Mouse (Mus musculus): ENCODE measurements around the gene Zfp408. TPM values are rescaled to one million over a fixed set of nuclear protein-coding genes. Genes with fewer than 3 reads are reported as not detected.
A peak's percentile ranks its signal among the peaks of the same experiment; 100 is the strongest.

Zfp408 gene
- polyA plus RNA-seq, 1 experiment: 52.2 TPM

DNA sequence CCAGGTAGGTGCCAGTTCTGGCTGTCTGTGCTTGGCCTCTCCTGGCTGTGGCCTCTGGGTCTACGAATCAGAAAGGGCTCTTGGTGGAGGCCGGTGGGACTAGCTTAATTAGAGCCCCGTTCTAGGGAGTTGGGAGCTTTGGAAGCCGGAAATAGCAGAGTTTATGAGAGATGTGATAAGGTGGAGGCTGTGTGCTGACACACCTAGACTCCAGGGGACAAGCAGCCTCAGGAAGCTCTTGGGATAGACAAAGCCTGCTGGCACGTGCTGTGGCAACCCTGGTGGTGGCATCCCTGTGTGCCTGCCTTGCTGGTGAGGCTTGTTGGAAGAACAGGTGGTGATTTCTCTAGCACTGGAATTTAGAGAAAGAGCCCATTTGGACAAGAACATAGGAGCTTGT, 5.8 kb upstream of the Zfp408 start:
- peaks cover 56% of the 10 kb centered on the region for H3K36me3 ChIP-seq (ENCODE audit: control insufficient read depth, insufficient read depth, low read length)
- no peak overlapping the region for H3K4me3 ChIP-seq (ENCODE audit: control insufficient read depth, insufficient read depth, low read length)
- H3K27ac ChIP-seq (ENCODE audit: control insufficient read depth, insufficient read depth, low read length): no peak overlapping the region
- TF ChIP-seq CTCF (IDR thresholded peaks at IDR 0.05; ENCODE audit: borderline replicate concordance, control insufficient read depth, extremely low read depth, insufficient read depth, low read length, poor library complexity): no peak
- TF ChIP-seq POLR2A (IDR thresholded peaks at IDR 0.05; ENCODE audit: control insufficient read depth, extremely low read depth, insufficient read depth, low read length, poor library complexity): no peak
- WGBS: 96% methylated on average over 5 of the region's 5 CpGs
- peaks cover 7% of the 10 kb centered on the region for H3K4me1 ChIP-seq (replicated peaks; ENCODE audit: control insufficient read depth, insufficient read depth, low read length)
- DNase-seq: no peak
- no peaks in the 10 kb centered on the region for H3K27me3 ChIP-seq (ENCODE audit: control insufficient read depth, insufficient read depth, low read length)

DNA sequence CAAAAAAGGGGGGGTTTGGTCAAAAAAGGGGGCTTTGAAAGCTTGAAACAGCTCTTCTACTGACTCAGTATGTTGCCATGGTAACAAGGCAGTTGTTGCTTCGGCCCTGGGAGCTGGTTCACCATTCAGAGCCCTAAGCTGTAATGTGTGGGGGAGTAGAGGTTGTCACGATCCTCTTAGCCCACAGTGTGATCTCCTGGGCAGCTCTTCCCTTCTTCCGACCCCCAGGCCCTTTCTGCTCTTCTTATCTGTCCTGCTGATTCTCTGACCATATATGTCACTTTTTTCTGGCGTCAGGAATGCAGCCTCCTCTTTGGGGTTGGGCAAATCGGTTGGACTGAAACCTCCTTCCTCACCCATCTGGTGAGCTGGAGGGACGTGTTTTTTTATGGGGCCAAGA, 3.3 kb upstream of the Zfp408 start:
- WGBS: 90% methylated on average over 6 of the region's 6 CpGs
- Histone ChIP-seq H3K27ac (ENCODE audit: control insufficient read depth, insufficient read depth, low read length) (no peak overlapping the region), H3K36me3 (ENCODE audit: control insufficient read depth, insufficient read depth, low read length) (peaks cover 41% of the 10 kb centered on the region)

DNA sequence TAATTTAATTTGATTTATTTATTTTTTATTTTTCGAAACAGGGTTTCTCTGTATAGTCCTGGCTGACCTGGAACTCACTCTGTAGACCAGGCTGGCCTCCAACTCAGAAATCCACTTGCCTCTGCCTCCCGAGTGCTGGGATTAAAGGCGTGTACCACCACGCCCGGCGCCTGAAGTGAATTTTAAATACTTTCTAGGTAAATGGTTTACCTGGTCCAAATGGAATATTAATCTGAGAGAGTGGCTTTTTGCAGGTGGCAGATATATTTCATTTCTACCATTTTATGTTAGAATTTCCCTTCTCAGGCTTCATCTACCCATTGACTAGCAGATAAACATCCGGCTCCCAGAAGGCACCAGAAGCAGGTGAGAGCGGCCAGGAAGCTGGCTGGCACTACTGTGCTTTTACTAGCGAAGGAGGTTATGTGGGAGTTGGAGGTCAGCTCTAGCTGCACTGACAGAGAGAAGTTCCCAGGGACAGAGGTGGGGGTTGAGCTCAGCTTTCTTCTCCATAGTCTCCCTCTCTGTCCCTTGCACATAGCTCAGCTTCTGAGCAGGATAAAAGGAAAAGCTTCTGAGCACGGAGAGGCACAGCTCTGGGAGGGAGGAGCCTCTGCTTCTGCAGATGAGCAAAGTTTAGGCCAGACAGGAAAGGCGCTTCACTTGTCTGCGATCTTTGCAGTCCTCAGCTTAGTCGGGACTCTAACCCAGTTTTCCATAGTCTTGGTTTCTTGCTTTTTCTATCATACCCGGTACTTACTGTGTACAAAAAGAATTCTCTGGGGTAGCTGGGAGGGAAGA, 2.1 kb upstream of the Zfp408 start:
- Histone ChIP-seq H3K27ac (ENCODE audit: control insufficient read depth, insufficient read depth, low read length) (peak overlapping the region; percentile 4; the same call in 1 of the 2 replicates), H3K27me3 (ENCODE audit: control insufficient read depth, insufficient read depth, low read length) (no peaks in the 10 kb centered on the region), H3K4me1 (replicated peaks; ENCODE audit: control insufficient read depth, insufficient read depth, low read length) (peaks cover 18% of the 10 kb centered on the region), H3K36me3 (ENCODE audit: control insufficient read depth, insufficient read depth, low read length) (peaks cover 40% of the 10 kb centered on the region), H3K4me3 (ENCODE audit: control insufficient read depth, insufficient read depth, low read length) (no peak overlapping the region)
- 89% methylated on average over 14 of the region's 14 CpGs for WGBS
- DNase-seq: no peak
- TF ChIP-seq CTCF (IDR thresholded peaks at IDR 0.05; ENCODE audit: borderline replicate concordance, control insufficient read depth, extremely low read depth, insufficient read depth, low read length, poor library complexity): no peak
- TF ChIP-seq POLR2A (IDR thresholded peaks at IDR 0.05; ENCODE audit: control insufficient read depth, extremely low read depth, insufficient read depth, low read length, poor library complexity): no peak

More for the DNA sequence above, 3.3 kb upstream of the Zfp408 start:
- H3K27me3 ChIP-seq (ENCODE audit: control insufficient read depth, insufficient read depth, low read length): no peaks in the 10 kb centered on the region
- no peak for DNase-seq
- H3K4me1 ChIP-seq (replicated peaks; ENCODE audit: control insufficient read depth, insufficient read depth, low read length): peaks cover 13% of the 10 kb centered on the region
- TF ChIP-seq POLR2A (IDR thresholded peaks at IDR 0.05; ENCODE audit: control insufficient read depth, extremely low read depth, insufficient read depth, low read length, poor library complexity) (no peak), CTCF (IDR thresholded peaks at IDR 0.05; ENCODE audit: borderline replicate concordance, control insufficient read depth, extremely low read depth, insufficient read depth, low read length, poor library complexity) (no peak)
- no peak overlapping the region for H3K4me3 ChIP-seq (ENCODE audit: control insufficient read depth, insufficient read depth, low read length)

DNA sequence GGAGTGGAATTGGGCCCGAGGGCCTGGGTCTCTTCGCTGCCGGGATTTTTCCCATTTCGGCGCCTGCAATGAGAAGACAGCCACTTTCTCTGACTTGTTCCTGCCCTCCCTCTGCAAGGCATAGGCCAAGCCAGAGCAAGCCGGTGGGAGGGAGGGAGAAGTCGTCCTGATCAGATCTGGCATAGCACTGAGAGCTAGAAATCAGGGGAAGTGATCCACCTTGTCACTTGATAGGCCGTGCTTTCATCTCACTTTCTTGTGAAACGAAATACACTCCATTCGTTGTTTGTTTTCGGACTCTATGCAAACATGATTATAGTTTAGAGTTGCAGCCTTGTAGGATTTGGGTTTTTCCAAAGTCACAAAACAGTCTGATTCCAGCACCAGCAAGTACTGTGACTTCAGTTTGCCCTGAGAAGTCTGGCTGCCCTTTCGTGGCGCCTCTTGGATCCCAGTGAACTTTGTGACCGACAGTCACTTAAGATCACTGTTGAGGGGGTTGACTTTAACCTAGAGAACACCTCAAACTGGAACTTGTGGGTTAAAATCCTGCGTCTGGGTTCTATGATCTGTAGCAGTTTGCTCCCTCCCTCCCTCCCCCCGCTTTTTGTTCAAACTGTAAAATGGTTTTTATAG, 887 bp upstream of the Zfp408 start:
- Histone ChIP-seq H3K27ac (ENCODE audit: control insufficient read depth, insufficient read depth, low read length) (peak overlapping the region; percentile 83), H3K36me3 (ENCODE audit: control insufficient read depth, insufficient read depth, low read length) (peaks cover 30% of the 10 kb centered on the region), H3K27me3 (ENCODE audit: control insufficient read depth, insufficient read depth, low read length) (no peaks in the 10 kb centered on the region), H3K4me3 (ENCODE audit: control insufficient read depth, insufficient read depth, low read length) (peak overlapping the region; percentile 95), H3K4me1 (replicated peaks; ENCODE audit: control insufficient read depth, insufficient read depth, low read length) (peaks cover 27% of the 10 kb centered on the region)
- WGBS: 4% methylated on average over 16 of the region's 16 CpGs
- TF ChIP-seq POLR2A (IDR thresholded peaks at IDR 0.05; ENCODE audit: control insufficient read depth, extremely low read depth, insufficient read depth, low read length, poor library complexity) (no peak), CTCF (IDR thresholded peaks at IDR 0.05; ENCODE audit: borderline replicate concordance, control insufficient read depth, extremely low read depth, insufficient read depth, low read length, poor library complexity) (no peak)
- DNase-seq: no peak

DNA sequence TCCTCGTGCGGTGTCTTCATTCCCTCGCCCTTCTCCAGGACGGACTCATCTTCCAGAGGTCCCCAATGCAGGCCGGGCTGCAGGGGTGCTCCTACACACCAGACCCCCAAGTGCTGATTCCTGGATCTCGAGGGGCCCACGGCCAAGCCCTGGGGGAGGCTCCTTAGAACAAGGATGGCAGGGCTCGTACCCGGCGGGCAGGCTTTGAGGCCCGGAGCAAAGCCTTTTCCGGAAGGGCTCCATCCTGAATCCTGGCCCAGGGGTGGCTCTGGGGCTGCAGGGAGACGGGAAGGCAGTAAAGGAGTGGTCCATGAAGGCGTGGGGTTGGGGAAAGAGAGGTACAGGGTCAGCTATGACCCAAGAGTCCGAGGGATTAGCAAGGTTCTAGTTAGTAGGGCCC, 439 bp downstream of the Zfp408 start:
- DNase-seq: peak; percentile 37
- Histone ChIP-seq H3K36me3 (ENCODE audit: control insufficient read depth, insufficient read depth, low read length) (peaks cover 16% of the 10 kb centered on the region), H3K27ac (ENCODE audit: control insufficient read depth, insufficient read depth, low read length) (peak overlapping the region; percentile 84), H3K4me3 (ENCODE audit: control insufficient read depth, insufficient read depth, low read length) (peak overlapping the region; percentile 95), H3K27me3 (ENCODE audit: control insufficient read depth, insufficient read depth, low read length) (no peaks in the 10 kb centered on the region), H3K4me1 (replicated peaks; ENCODE audit: control insufficient read depth, insufficient read depth, low read length) (peaks cover 40% of the 10 kb centered on the region)
- TF ChIP-seq POLR2A (IDR thresholded peaks at IDR 0.05; ENCODE audit: control insufficient read depth, extremely low read depth, insufficient read depth, low read length, poor library complexity): no peak
- no peak for TF ChIP-seq CTCF (IDR thresholded peaks at IDR 0.05; ENCODE audit: borderline replicate concordance, control insufficient read depth, extremely low read depth, insufficient read depth, low read length, poor library complexity)
- WGBS: under 1% methylated on average over 15 of the region's 15 CpGs

DNA sequence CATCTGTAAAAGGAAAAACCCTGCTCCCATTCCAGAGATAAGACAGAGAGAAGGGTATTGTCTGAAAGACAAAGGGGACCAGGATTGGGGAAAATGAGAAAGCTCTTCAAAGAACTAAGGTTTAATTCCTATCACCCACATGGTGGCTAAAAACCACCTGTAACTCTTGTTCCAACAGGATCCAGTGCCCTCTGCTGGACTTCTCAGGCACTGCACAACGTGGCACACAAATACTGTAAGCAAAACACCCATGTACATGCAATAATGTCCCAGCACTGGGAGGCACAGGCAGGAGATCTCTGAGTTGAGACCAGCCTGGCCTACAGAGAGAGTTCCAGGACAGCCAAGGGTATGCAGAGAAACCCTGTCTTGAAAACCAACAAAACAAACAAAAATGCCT, 2.9 kb downstream of the Zfp408 start:
- Histone ChIP-seq H3K4me3 (ENCODE audit: control insufficient read depth, insufficient read depth, low read length) (no peak overlapping the region), H3K27ac (ENCODE audit: control insufficient read depth, insufficient read depth, low read length) (peak overlapping the region; percentile 96), H3K36me3 (ENCODE audit: control insufficient read depth, insufficient read depth, low read length) (peaks cover 13% of the 10 kb centered on the region), H3K27me3 (ENCODE audit: control insufficient read depth, insufficient read depth, low read length) (no peaks in the 10 kb centered on the region), H3K4me1 (replicated peaks; ENCODE audit: control insufficient read depth, insufficient read depth, low read length) (peaks cover 58% of the 10 kb centered on the region)
- WGBS: 53% methylated on average over 1 of the region's 1 CpGs
- TF ChIP-seq CTCF (IDR thresholded peaks at IDR 0.05; ENCODE audit: borderline replicate concordance, control insufficient read depth, extremely low read depth, insufficient read depth, low read length, poor library complexity) (no peak), POLR2A (IDR thresholded peaks at IDR 0.05; ENCODE audit: control insufficient read depth, extremely low read depth, insufficient read depth, low read length, poor library complexity) (no peak)
- DNase-seq: peak; percentile 69

Measured in thymus, adult 2 months (tissue).